Mouse (Mus musculus): ENCODE measurements at regions not wholly inside any gene's neighbourhood (a gene's known extent, or its start where the extent isn't known, plus 50 kb on each side); places are given as distances from the start of the nearest gene placed in this dataset.

DNA sequence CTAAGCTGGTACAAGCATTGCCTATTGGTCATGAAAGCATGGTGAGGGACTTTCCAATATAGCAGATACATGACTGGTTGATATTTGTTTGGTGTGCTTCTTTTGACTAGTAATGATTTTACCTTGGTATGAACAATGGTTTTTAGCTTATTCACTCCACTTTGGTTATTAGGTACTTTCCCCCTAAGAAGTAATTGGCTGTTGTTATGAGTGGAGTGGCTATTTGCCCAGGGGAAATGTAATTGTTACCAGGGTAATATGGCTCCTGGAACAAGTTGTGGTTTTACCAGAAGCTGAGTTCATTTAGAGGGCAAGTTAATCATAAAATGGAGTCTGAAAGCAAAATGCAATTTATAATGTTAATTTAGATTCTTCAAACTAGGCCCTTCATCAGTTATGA lies 1000.2 kb upstream of the Manea start:
- TF ChIP-seq CTCF (IDR thresholded peaks at IDR 0.05), result no peak
- no peak overlapping the region for H3K4me3 ChIP-seq
- DNase-seq (ENCODE audit: extremely low spot score in 1 of 2, low spot score in 2 of 2), result no peak
- intact Hi-C loops (cut with DNase I), result no loop called here
- H3K27ac ChIP-seq, result no peak overlapping the region

DNA sequence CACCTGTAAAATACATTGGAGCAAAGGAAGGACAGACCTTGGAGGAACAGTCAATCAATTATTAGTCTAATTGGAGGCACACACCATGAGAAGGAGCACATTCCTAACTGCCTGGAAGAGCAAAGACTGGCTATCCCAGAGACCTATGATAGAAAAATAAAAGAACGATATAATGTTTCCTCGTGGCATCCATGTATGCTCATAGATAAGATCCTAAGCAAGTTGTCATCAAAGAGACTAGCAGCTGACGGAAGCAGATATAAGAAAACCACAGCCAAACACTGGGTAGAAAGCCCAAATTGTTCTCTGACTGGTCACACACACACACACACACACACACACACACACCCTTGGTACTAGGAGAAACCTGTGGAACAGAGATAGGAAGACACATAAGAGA lies 986.6 kb upstream of the Manea start:
- no peak for DNase-seq (ENCODE audit: extremely low spot score in 1 of 2, low spot score in 2 of 2)
- intact Hi-C loops (cut with DNase I), result no loop called here
- Histone ChIP-seq H3K27ac (no peak overlapping the region), H3K4me3 (no peak overlapping the region)
- no peak for TF ChIP-seq CTCF (IDR thresholded peaks at IDR 0.05)

Data from left cerebral cortex, adult 2 months (tissue).